Mouse (Mus musculus): ENCODE results near the gene Crabp2. TPM values are rescaled to one million over a fixed set of nuclear protein-coding genes. Genes with fewer than 3 reads are reported as not detected.

Crabp2 gene
- polyA plus RNA-seq, 1 experiment from 2014 or later: 10.3 TPM

DNA sequence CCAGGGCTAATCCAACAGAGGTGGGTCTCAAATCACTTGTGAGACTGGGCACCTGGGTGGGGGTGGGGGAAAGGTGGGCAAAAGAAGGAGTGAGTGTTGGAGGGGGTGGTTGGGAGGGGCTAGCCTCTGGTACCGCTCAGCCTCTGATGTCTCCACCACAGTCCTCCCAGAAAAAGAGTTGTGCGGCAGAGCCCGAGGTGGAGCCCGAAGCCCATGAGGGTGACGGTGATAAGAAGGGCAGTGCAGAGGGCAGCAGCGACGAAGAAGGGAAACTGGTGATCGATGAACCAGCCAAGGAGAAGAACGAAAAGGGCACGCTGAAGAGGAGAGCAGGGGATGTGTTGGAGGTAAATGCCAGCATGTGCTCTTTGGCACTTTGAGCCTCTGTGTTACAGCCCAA is 34.6 kb upstream of the Crabp2 start:
- H3K9ac ChIP-seq: no peak overlapping the region
- no peak for ATAC-seq (ENCODE audit: insufficient read depth)
- H3K4me3 ChIP-seq (ENCODE audit: low read depth, low read length): no peak overlapping the region
- DNase-seq: no peak
- no peak overlapping the region for H3K27ac ChIP-seq (ENCODE audit: low read depth)
- H3K36me3 ChIP-seq (ENCODE audit: insufficient read depth): peaks cover 58% of the 10 kb centered on the region
- WGBS: 92% methylated on average over 10 of the region's 10 CpGs
- no peak overlapping the region for H3K4me2 ChIP-seq
- no peak for TF ChIP-seq CTCF (IDR thresholded peaks at IDR 0.05; ENCODE audit: low read depth)
- H3K27me3 ChIP-seq (ENCODE audit: insufficient read depth, low read length): no peaks in the 10 kb centered on the region
- no peaks in the 10 kb centered on the region for H3K9me3 ChIP-seq (ENCODE audit: low read depth, low read length)
- H3K4me1 ChIP-seq (ENCODE audit: insufficient read depth): peaks cover 25% of the 10 kb centered on the region

DNA sequence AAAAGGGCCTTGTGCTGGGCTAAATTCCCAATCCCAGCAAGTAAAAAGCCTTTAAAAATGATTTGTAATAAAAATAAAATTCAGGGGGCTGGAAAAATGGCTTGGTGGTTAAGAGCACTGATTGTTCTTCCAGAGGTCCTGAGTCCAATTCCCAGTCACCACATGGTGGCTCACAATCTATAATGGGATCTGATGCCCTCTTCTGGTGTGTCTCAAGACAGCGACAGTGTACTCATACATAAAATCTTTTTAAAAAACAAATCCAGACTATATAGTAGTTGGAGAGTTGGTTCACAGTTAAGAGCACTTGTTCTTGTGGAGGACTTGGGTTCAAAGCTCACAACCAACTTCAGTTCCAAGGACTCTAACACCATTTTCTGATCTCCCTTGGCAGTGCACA is 31.5 kb upstream of the Crabp2 start:
- TF ChIP-seq CTCF (IDR thresholded peaks at IDR 0.05; ENCODE audit: low read depth): no peak
- H3K4me3 ChIP-seq (ENCODE audit: low read depth, low read length): no peak overlapping the region
- no peak for DNase-seq
- H3K4me2 ChIP-seq: no peak overlapping the region
- ATAC-seq (ENCODE audit: insufficient read depth): no peak
- no peak overlapping the region for H3K27ac ChIP-seq (ENCODE audit: low read depth)
- no peaks in the 10 kb centered on the region; the same call in 1 of the 2 replicates for H3K4me1 ChIP-seq (ENCODE audit: insufficient read depth)
- peaks cover 57% of the 10 kb centered on the region for H3K36me3 ChIP-seq (ENCODE audit: insufficient read depth)
- no peaks in the 10 kb centered on the region for H3K9me3 ChIP-seq (ENCODE audit: low read depth, low read length)
- H3K27me3 ChIP-seq (ENCODE audit: insufficient read depth, low read length): no peaks in the 10 kb centered on the region
- H3K9ac ChIP-seq: no peak overlapping the region
- WGBS: 87% methylated on average over 1 of the region's 1 CpGs

DNA sequence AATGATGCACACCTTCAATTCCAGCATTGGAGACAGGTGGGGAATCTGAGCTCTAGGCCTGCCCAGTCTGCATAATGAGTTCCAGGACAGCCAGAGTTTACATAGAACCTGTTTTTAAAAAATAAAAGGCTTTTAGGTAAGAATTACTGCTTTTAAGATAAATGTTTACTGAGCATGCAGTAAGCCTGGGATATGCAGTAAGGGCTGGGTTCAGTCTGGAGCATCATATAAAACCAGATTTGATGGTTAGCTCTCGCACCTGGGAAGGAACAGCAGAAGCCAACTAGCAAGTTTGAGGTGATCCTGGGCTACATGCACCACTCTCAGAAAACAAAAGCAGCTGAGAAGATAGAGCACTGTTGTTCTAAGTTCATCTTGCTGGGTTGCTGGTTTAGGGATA is 29.9 kb upstream of the Crabp2 start:
- DNase-seq (no peak), ATAC-seq (ENCODE audit: insufficient read depth) (no peak)

DNA sequence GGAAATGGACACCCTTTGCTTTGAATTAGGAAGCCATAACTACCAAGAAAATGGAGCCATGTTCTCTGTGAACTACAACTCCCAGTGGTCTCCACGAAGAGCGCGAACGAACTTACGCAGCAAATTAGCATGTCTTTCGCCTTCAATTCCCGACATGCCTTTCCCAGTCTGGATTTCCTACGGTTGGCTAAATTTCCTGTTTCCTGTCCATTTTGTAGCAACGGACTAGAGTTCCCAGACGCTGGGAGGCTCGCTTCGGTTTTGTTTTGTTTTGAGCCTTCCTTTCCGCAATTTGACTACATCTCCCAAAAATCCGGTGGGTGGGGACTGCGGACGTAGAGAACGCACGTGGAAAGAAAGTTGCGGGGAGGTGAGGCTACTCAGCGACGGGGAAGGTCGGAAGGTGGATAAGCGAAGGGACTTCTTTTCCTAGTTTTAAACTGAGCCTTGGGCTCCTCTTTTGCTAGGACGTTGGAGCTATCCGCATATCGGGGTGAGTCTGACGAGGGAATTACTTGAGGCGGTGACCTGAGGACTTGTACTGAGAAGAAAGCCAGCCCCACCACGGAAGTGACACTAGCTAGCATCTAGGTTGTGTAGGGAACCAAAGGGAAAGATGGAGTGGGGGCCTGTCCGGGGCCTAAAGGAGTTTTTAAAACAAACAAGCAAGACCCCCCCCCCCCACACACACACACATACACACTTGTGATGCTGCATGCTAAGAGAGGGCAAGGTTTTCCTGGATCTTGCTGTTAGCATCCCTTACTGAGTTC is 28.9 kb upstream of the Crabp2 start, which contains the start of gene Mrpl24:
Gene Mrpl24 (plus strand): TSS at position 171 of the 773 bp plus-strand sequence.
- no peak for TF ChIP-seq CTCF (IDR thresholded peaks at IDR 0.05; ENCODE audit: low read depth)
- Histone ChIP-seq H3K27me3 (ENCODE audit: insufficient read depth, low read length) (no peaks in the 10 kb centered on the region), H3K9ac (peak within 1 kb of the TSS; percentile 77), H3K4me2 (peak within 1 kb of the TSS; percentile 84), H3K4me3 (ENCODE audit: low read depth, low read length) (peak within 1 kb of the TSS; percentile 73), H3K4me1 (ENCODE audit: insufficient read depth) (no peaks in the 10 kb centered on the region; the same call in 1 of the 2 replicates), H3K9me3 (ENCODE audit: low read depth, low read length) (no peaks in the 10 kb centered on the region), H3K27ac (ENCODE audit: low read depth) (peak within 1 kb of the TSS; percentile 88), H3K36me3 (ENCODE audit: insufficient read depth) (peaks cover 62% of the 10 kb centered on the region)
- WGBS: under 1% methylated on average over 30 of the region's 30 CpGs
- peak; percentile 96 for DNase-seq
- ATAC-seq (ENCODE audit: insufficient read depth): peak; percentile 79

More for the DNA sequence above, 29.9 kb upstream of the Crabp2 start:
- Histone ChIP-seq H3K4me2 (no peak overlapping the region), H3K9me3 (ENCODE audit: low read depth, low read length) (no peaks in the 10 kb centered on the region), H3K27ac (ENCODE audit: low read depth) (no peak overlapping the region), H3K4me3 (ENCODE audit: low read depth, low read length) (peak overlapping the region; percentile 73; the same call in 1 of the 2 replicates), H3K27me3 (ENCODE audit: insufficient read depth, low read length) (no peaks in the 10 kb centered on the region), H3K36me3 (ENCODE audit: insufficient read depth) (peaks cover 62% of the 10 kb centered on the region), H3K4me1 (ENCODE audit: insufficient read depth) (no peaks in the 10 kb centered on the region; the same call in 1 of the 2 replicates), H3K9ac (no peak overlapping the region)
- 88% methylated on average over 1 of the region's 1 CpGs for WGBS
- no peak for TF ChIP-seq CTCF (IDR thresholded peaks at IDR 0.05; ENCODE audit: low read depth)

DNA sequence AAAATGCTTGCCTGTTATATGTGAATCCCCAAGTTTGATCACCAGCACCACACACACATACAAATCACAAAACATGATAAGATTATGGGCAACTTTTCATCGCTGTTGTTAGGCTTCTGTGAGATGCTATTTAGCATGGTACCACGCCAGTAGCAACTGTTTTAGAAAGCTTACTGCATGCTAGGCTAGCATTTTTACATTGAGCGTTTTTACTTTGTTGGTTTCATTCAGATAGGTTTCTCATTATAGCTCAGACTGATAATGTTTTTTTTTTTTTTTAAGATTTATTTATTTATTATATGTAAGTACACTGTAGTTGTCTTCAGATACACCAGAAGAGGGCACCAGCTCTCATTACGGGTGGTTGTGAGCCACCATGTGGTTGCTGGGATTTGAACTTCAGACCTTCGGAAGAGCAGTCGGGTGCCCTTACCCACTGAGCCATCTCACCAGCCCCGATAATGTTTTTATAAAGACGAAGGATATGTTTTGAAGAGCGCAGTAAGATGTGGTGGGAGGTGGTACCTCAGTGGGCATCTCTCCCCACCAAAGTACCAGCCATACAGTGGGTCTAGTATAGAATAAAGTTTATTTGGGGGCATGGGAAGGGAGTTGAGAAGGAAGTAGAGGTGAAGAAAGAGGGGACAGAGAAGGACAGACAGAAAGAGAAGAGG is 28.1 kb upstream of the Crabp2 start:
- H3K9ac ChIP-seq: peak overlapping the region; percentile 77
- H3K4me3 ChIP-seq (ENCODE audit: low read depth, low read length): peak overlapping the region; percentile 73
- peaks cover 62% of the 10 kb centered on the region for H3K36me3 ChIP-seq (ENCODE audit: insufficient read depth)
- no peak for DNase-seq
- no peak for ATAC-seq (ENCODE audit: insufficient read depth)
- peak overlapping the region; percentile 84 for H3K4me2 ChIP-seq
- WGBS: 58% methylated on average over 9 of the region's 9 CpGs
- 0 out of 2 replicates have a peak, but pooled peaks have one; percentile 12 for TF ChIP-seq CTCF (IDR thresholded peaks at IDR 0.05; ENCODE audit: low read depth)
- no peak overlapping the region for H3K27ac ChIP-seq (ENCODE audit: low read depth)
- no peaks in the 10 kb centered on the region for H3K9me3 ChIP-seq (ENCODE audit: low read depth, low read length)
- H3K4me1 ChIP-seq (ENCODE audit: insufficient read depth): no peaks in the 10 kb centered on the region; the same call in 1 of the 2 replicates
- H3K27me3 ChIP-seq (ENCODE audit: insufficient read depth, low read length): no peaks in the 10 kb centered on the region

DNA sequence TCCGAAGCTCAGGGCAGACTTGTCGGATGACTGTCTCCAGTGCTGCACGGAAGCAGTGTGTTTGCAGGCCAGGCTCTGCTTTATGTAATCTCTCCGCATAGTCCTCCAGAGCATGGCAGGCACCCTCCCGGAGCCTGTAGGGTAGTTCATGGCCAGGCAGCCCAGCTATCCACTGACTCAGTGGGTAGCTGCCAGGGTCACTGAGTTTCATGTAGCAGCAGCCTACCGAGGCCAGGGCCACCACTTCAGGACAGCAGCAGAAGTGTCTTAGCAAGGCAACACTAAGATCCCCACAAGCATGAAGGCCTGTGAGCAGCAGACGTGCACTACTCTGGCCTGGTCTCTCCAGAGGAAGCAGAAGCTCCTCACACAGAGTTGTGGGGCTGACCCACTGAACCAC is 23.5 kb upstream of the Crabp2 start:
- H3K4me1 ChIP-seq (ENCODE audit: insufficient read depth): peaks cover 5% of the 10 kb centered on the region
- H3K4me3 ChIP-seq (ENCODE audit: low read depth, low read length): no peak overlapping the region

DNA sequence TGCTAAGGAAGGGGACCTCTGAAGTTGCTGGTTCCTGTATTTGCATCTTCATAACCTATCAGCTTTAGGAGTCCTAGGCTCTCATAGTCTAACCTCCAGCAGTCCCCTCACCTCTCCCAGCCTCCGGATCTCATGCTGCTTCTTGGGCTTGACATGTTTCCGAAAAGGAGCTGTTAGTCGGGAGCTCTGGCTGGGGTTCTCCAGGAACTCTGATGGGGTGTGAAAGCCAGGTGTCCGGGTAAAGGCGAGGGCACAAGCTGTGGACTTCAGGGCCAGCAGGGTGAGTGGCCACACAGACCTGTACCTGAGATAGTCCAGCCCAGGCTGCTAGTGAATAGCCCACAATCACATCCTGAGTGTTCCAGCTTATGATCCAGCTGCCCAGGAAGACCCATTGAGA is 21.0 kb upstream of the Crabp2 start:
- Histone ChIP-seq H3K36me3 (ENCODE audit: insufficient read depth) (peaks cover 66% of the 10 kb centered on the region), H3K4me1 (ENCODE audit: insufficient read depth) (peaks cover 11% of the 10 kb centered on the region; the same call in 1 of the 2 replicates), H3K4me3 (ENCODE audit: low read depth, low read length) (no peak overlapping the region), H3K4me2 (no peak overlapping the region), H3K27me3 (ENCODE audit: insufficient read depth, low read length) (no peaks in the 10 kb centered on the region), H3K9ac (no peak overlapping the region), H3K27ac (ENCODE audit: low read depth) (no peak overlapping the region), H3K9me3 (ENCODE audit: low read depth, low read length) (no peaks in the 10 kb centered on the region)
- 88% methylated on average over 5 of the region's 5 CpGs for WGBS
- no peak for TF ChIP-seq CTCF (IDR thresholded peaks at IDR 0.05; ENCODE audit: low read depth)
- DNase-seq (no peak), ATAC-seq (ENCODE audit: insufficient read depth) (no peak)

More for the DNA sequence above, 23.5 kb upstream of the Crabp2 start:
- H3K9me3 ChIP-seq (ENCODE audit: low read depth, low read length): no peaks in the 10 kb centered on the region
- peaks cover 63% of the 10 kb centered on the region for H3K36me3 ChIP-seq (ENCODE audit: insufficient read depth)
- H3K27ac ChIP-seq (ENCODE audit: low read depth): no peak overlapping the region
- H3K4me2 ChIP-seq: no peak overlapping the region
- no peak for ATAC-seq (ENCODE audit: insufficient read depth)
- no peak overlapping the region for H3K9ac ChIP-seq
- TF ChIP-seq CTCF (IDR thresholded peaks at IDR 0.05; ENCODE audit: low read depth): no peak
- DNase-seq: no peak
- no peaks in the 10 kb centered on the region for H3K27me3 ChIP-seq (ENCODE audit: insufficient read depth, low read length)
- WGBS: 83% methylated on average over 7 of the region's 7 CpGs
